Mouse (Mus musculus) cerebellum, postnatal 4 days (tissue): Measurements from ENCODE around the gene Cln6.

ENCODE experiments used
- DNase-seq, 2 experiments: peaks; one replicate each; pipeline ENCODE4 v3.0.0; 2022; ENCODE audit warnings: low spot score in 2 of 2, mixed read lengths in 1 of 2

Gene Cln6

GRCm38 (mm10) chr9:62881871-62882270, 43.3 kb downstream of the Cln6 start:
- DNase-seq, result no peak

GRCm38 (mm10) chr9:62894486-62894885, 55.9 kb downstream of the Cln6 start:
- no peak for DNase-seq
